Mouse (Mus musculus): ENCODE measurements around the gene Jak1. TPM values are rescaled to one million over a fixed set of nuclear protein-coding genes. Genes with fewer than 3 reads are reported as not detected.

Gene Jak1
- polyA plus RNA-seq, 1 experiment from 2014 or later: 77.0 TPM

Other genes starting within 250 kb of the Jak1 start
- not detected in 2 replicates for gene Gm10577, start 244.6 kb downstream of the Jak1 start, polyA plus RNA-seq (2014; fragmentation: Nextera tagmentation; extraction: Ambion mirVana)
- gene Raver2, start 196.3 kb downstream of the Jak1 start, polyA plus RNA-seq (2014; fragmentation: Nextera tagmentation; extraction: Ambion mirVana): 4.8 and 5.8 TPM in 2 replicates
- 3.9 and 4.3 TPM in 2 replicates for gene Ak4, start 154.0 kb upstream of the Jak1 start, polyA plus RNA-seq (2014; fragmentation: Nextera tagmentation; extraction: Ambion mirVana)
- 49.3 and 55.0 TPM in 2 replicates for gene Dnajc6, start 231.4 kb upstream of the Jak1 start, polyA plus RNA-seq (2014; fragmentation: Nextera tagmentation; extraction: Ambion mirVana)